Mouse (Mus musculus) megakaryocyte, embryonic 14.5 days (primary cell): ENCODE data around the gene Ddx43.

Source experiments
- FLI1 ChIP-seq: IDR thresholded peaks from 2 replicates; pipeline ENCODE4 v1.6.1; 2012; ENCODE audit warnings: low read length, inconsistent platforms, mixed read lengths
- GATA1 ChIP-seq: IDR thresholded peaks from 3 replicates; pipeline ENCODE4 v1.6.1; 2012; ENCODE audit warnings: mixed read lengths, low read length, inconsistent platforms, borderline replicate concordance

- TF ChIP-seq GATA1 (no peak), FLI1 (no peak)
Observed at GRCm38 (mm10) chr9:78395244-78395629, 340 bp upstream of the Ddx43 start.
